Mouse (Mus musculus): Measurements from ENCODE around the gene Tbc1d5.

- TF ChIP-seq ZNF384 (IDR thresholded peaks at IDR 0.05; ENCODE audit: low read depth, low read length) (no peak), ZC3H11A (IDR thresholded peaks at IDR 0.05; ENCODE audit: borderline replicate concordance, low read depth, low read length) (no peak), MAFK (IDR thresholded peaks at IDR 0.05; ENCODE audit: insufficient read depth, low read depth, low read length) (no peak), CHD2 (IDR thresholded peaks at IDR 0.05; ENCODE audit: low read depth, low read length) (no peak)
Measured at GRCm38 (mm10) chr17:50897867-50898266, 281.3 kb downstream of the Tbc1d5 start.
